Mouse (Mus musculus): ENCODE measurements around the gene Utf1. TPM values are rescaled to one million over a fixed set of nuclear protein-coding genes. Genes with fewer than 3 reads are reported as not detected.

Utf1 gene
- not detected in 2 replicates for polyA plus RNA-seq (2014; fragmentation: Nextera tagmentation; extraction: Ambion mirVana)

- Histone ChIP-seq H3K27ac (ENCODE audit: low read depth, low read length) (no peak within 1 kb of the TSS), H3K9ac (ENCODE audit: low read depth, low read length) (no peak within 1 kb of the TSS), H3K9me3 (ENCODE audit: control insufficient read depth, low read length) (no peaks in the 10 kb centered on the region), H3K36me3 (ENCODE audit: control insufficient read depth, insufficient read depth, low read length) (no peaks in the 10 kb centered on the region), H3K4me3 (ENCODE audit: low read depth, low read length) (peak within 1 kb of the TSS; percentile 26), H3K27me3 (ENCODE audit: control insufficient read depth, insufficient read depth, low read length) (peaks cover 51% of the 10 kb centered on the region), H3K4me2 (replicated peaks; ENCODE audit: low read depth, low read length) (peak within 1 kb of the TSS; percentile 41), H3K4me1 (replicated peaks; ENCODE audit: control insufficient read depth, insufficient read depth, low read length) (no peaks in the 10 kb centered on the region; the same call in none of the 2 replicates)
- under 1% methylated on average over 55 of the region's 59 CpGs for WGBS
- ATAC-seq (ENCODE audit: low FRiP score) (peak; percentile 35; the same call in 1 of the 2 replicates), DNase-seq (ENCODE audit: low spot score) (no peak)
These were observed at the start of gene Utf1 for GRCm38 (mm10) chr7:139943674-139944281. Gene Utf1 (plus strand): TSS chr7:139943789.

- peak; percentile 70 for DNase-seq (ENCODE audit: low spot score)
- WGBS: 2% methylated on average over 47 of the region's 50 CpGs
- Histone ChIP-seq H3K4me1 (replicated peaks; ENCODE audit: control insufficient read depth, insufficient read depth, low read length) (no peaks in the 10 kb centered on the region; the same call in 1 of the 2 replicates), H3K9ac (ENCODE audit: low read depth, low read length) (peak within 1 kb of the TSS; percentile 58), H3K4me3 (ENCODE audit: low read depth, low read length) (peak within 1 kb of the TSS; percentile 50), H3K27ac (ENCODE audit: low read depth, low read length) (no peak within 1 kb of the TSS), H3K4me2 (replicated peaks; ENCODE audit: low read depth, low read length) (peak within 1 kb of the TSS; percentile 85), H3K27me3 (ENCODE audit: control insufficient read depth, insufficient read depth, low read length) (peaks cover 24% of the 10 kb centered on the region), H3K9me3 (ENCODE audit: control insufficient read depth, low read length) (no peaks in the 10 kb centered on the region), H3K36me3 (ENCODE audit: control insufficient read depth, insufficient read depth, low read length) (no peaks in the 10 kb centered on the region)
- ATAC-seq (ENCODE audit: low FRiP score): peak; percentile 87
These were observed 48.7 kb upstream of the Utf1 start, which contains the start of gene Kndc1 for GRCm38 (mm10) chr7:139894655-139895557. Gene Kndc1 (plus strand): TSS chr7:139894696.

DNA sequence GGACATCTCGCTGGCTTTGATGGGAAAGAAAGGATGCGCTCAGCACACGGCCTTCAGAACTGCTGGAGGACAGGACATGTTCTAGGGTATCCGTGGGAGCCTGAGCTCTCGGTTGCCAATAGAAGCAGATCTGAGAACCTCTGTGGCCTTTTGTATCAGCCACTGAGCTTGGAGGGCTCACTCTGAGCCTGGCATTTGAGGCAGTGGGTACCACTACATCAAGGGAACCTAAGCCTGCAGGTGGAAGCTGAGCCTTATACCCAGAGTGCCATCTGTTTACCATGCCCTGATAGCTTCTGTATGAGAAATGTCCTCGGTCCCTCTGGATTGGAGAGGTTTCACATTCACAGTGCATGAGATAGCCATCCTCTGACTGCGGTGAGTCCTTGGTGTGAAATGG lies 47.3 kb upstream of the Utf1 start:
- Histone ChIP-seq H3K4me3 (ENCODE audit: low read depth, low read length) (no peak overlapping the region), H3K4me1 (replicated peaks; ENCODE audit: control insufficient read depth, insufficient read depth, low read length) (no peaks in the 10 kb centered on the region; the same call in 1 of the 2 replicates), H3K27me3 (ENCODE audit: control insufficient read depth, insufficient read depth, low read length) (peaks cover 24% of the 10 kb centered on the region), H3K4me2 (replicated peaks; ENCODE audit: low read depth, low read length) (no peak overlapping the region), H3K27ac (ENCODE audit: low read depth, low read length) (no peak overlapping the region), H3K9ac (ENCODE audit: low read depth, low read length) (no peak overlapping the region), H3K36me3 (ENCODE audit: control insufficient read depth, insufficient read depth, low read length) (no peaks in the 10 kb centered on the region), H3K9me3 (ENCODE audit: control insufficient read depth, low read length) (no peaks in the 10 kb centered on the region)
- ATAC-seq (ENCODE audit: low FRiP score) (no peak), DNase-seq (ENCODE audit: low spot score) (no peak)
- WGBS: 84% methylated on average over 7 of the region's 7 CpGs

GRCm38 (mm10) chr7:139896796-139897195 lies 46.8 kb upstream of the Utf1 start:
- Histone ChIP-seq H3K9ac (ENCODE audit: low read depth, low read length) (no peak overlapping the region), H3K4me1 (replicated peaks; ENCODE audit: control insufficient read depth, insufficient read depth, low read length) (no peaks in the 10 kb centered on the region; the same call in 1 of the 2 replicates), H3K27me3 (ENCODE audit: control insufficient read depth, insufficient read depth, low read length) (peaks cover 24% of the 10 kb centered on the region), H3K4me2 (replicated peaks; ENCODE audit: low read depth, low read length) (no peak overlapping the region), H3K27ac (ENCODE audit: low read depth, low read length) (no peak overlapping the region), H3K9me3 (ENCODE audit: control insufficient read depth, low read length) (no peaks in the 10 kb centered on the region), H3K36me3 (ENCODE audit: control insufficient read depth, insufficient read depth, low read length) (no peaks in the 10 kb centered on the region), H3K4me3 (ENCODE audit: low read depth, low read length) (no peak overlapping the region)
- no peak for ATAC-seq (ENCODE audit: low FRiP score)
- no peak for DNase-seq (ENCODE audit: low spot score)
- WGBS: 86% methylated on average over 7 of the region's 7 CpGs

GRCm38 (mm10) chr7:139898606-139899005 lies 45.0 kb upstream of the Utf1 start:
- Histone ChIP-seq H3K4me1 (replicated peaks; ENCODE audit: control insufficient read depth, insufficient read depth, low read length) (no peaks in the 10 kb centered on the region; the same call in 1 of the 2 replicates), H3K9me3 (ENCODE audit: control insufficient read depth, low read length) (no peaks in the 10 kb centered on the region), H3K27ac (ENCODE audit: low read depth, low read length) (no peak overlapping the region), H3K9ac (ENCODE audit: low read depth, low read length) (no peak overlapping the region), H3K36me3 (ENCODE audit: control insufficient read depth, insufficient read depth, low read length) (no peaks in the 10 kb centered on the region), H3K4me3 (ENCODE audit: low read depth, low read length) (no peak overlapping the region), H3K27me3 (ENCODE audit: control insufficient read depth, insufficient read depth, low read length) (peaks cover 18% of the 10 kb centered on the region), H3K4me2 (replicated peaks; ENCODE audit: low read depth, low read length) (no peak overlapping the region)
- ATAC-seq (ENCODE audit: low FRiP score) (no peak), DNase-seq (ENCODE audit: low spot score) (no peak)
- 79% methylated on average over 2 of the region's 2 CpGs for WGBS

DNA sequence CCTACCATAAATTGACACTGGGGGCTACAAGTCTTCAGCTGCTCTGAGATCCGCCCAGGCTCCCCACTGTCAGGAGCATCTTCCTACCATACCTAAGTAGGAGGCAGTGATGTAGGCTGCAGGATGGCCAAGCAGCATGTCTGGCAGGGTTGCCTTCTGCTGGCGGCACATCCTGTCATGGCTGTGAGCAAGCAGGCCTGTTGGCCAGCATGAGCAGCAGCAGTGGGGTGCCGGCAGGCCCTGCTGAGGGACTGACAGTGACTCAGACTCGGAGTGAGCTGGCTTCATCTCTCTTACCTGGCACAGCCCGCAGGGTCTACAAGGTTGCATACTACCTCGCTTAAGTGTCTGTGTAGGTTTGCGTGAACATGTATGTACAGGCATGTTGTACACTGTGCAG lies 44.1 kb upstream of the Utf1 start:
- Histone ChIP-seq H3K9me3 (ENCODE audit: control insufficient read depth, low read length) (no peaks in the 10 kb centered on the region), H3K36me3 (ENCODE audit: control insufficient read depth, insufficient read depth, low read length) (no peaks in the 10 kb centered on the region), H3K4me3 (ENCODE audit: low read depth, low read length) (no peak overlapping the region), H3K9ac (ENCODE audit: low read depth, low read length) (no peak overlapping the region), H3K4me1 (replicated peaks; ENCODE audit: control insufficient read depth, insufficient read depth, low read length) (no peaks in the 10 kb centered on the region; the same call in 1 of the 2 replicates), H3K4me2 (replicated peaks; ENCODE audit: low read depth, low read length) (no peak overlapping the region), H3K27me3 (ENCODE audit: control insufficient read depth, insufficient read depth, low read length) (peaks cover 13% of the 10 kb centered on the region), H3K27ac (ENCODE audit: low read depth, low read length) (no peak overlapping the region)
- no peak for DNase-seq (ENCODE audit: low spot score)
- ATAC-seq (ENCODE audit: low FRiP score): no peak
- WGBS: 86% methylated on average over 7 of the region's 7 CpGs

- no peak overlapping the region for H3K9ac ChIP-seq (ENCODE audit: low read depth, low read length)
- no peak overlapping the region for H3K4me2 ChIP-seq (replicated peaks; ENCODE audit: low read depth, low read length)
- H3K27me3 ChIP-seq (ENCODE audit: control insufficient read depth, insufficient read depth, low read length): peaks cover 5% of the 10 kb centered on the region; the same call in 1 of the 2 replicates
- no peak overlapping the region for H3K27ac ChIP-seq (ENCODE audit: low read depth, low read length)
- H3K36me3 ChIP-seq (ENCODE audit: control insufficient read depth, insufficient read depth, low read length): no peaks in the 10 kb centered on the region
- no peak overlapping the region for H3K4me3 ChIP-seq (ENCODE audit: low read depth, low read length)
- DNase-seq (ENCODE audit: low spot score) (no peak), ATAC-seq (ENCODE audit: low FRiP score) (no peak)
- 94% methylated on average over 7 of the region's 7 CpGs for WGBS
- H3K9me3 ChIP-seq (ENCODE audit: control insufficient read depth, low read length): no peaks in the 10 kb centered on the region
- H3K4me1 ChIP-seq (replicated peaks; ENCODE audit: control insufficient read depth, insufficient read depth, low read length): 0 out of 2 replicates have a peak, but pooled peaks cover 2% of the 10 kb centered on the region
These were observed 43.1 kb upstream of the Utf1 start for GRCm38 (mm10) chr7:139900456-139900855.

GRCm38 (mm10) chr7:139900896-139901295 lies 42.7 kb upstream of the Utf1 start:
- no peak overlapping the region for H3K4me2 ChIP-seq (replicated peaks; ENCODE audit: low read depth, low read length)
- ATAC-seq (ENCODE audit: low FRiP score) (no peak), DNase-seq (ENCODE audit: low spot score) (no peak)
- H3K4me1 ChIP-seq (replicated peaks; ENCODE audit: control insufficient read depth, insufficient read depth, low read length): 0 out of 2 replicates have a peak, but pooled peaks cover 2% of the 10 kb centered on the region
- no peak overlapping the region for H3K4me3 ChIP-seq (ENCODE audit: low read depth, low read length)
- no peaks in the 10 kb centered on the region for H3K9me3 ChIP-seq (ENCODE audit: control insufficient read depth, low read length)
- H3K27ac ChIP-seq (ENCODE audit: low read depth, low read length): no peak overlapping the region
- 83% methylated on average over 6 of the region's 6 CpGs for WGBS
- no peaks in the 10 kb centered on the region for H3K36me3 ChIP-seq (ENCODE audit: control insufficient read depth, insufficient read depth, low read length)
- peaks cover under 1% of the 10 kb centered on the region; the same call in 1 of the 2 replicates for H3K27me3 ChIP-seq (ENCODE audit: control insufficient read depth, insufficient read depth, low read length)
- H3K9ac ChIP-seq (ENCODE audit: low read depth, low read length): no peak overlapping the region
